Mouse (Mus musculus): ENCODE measurements at regions not wholly inside any gene's neighbourhood (a gene's known extent, or its start where the extent isn't known, plus 50 kb on each side); places are given as distances from the start of the nearest gene placed in this dataset.
A peak's percentile ranks its signal among the peaks of the same experiment; 100 is the strongest.
"Not testable (repeated sequence)": the region's sequence is repeated elsewhere in the genome, so short reads cannot be mapped to it uniquely, and the experiment has no call there.

DNA sequence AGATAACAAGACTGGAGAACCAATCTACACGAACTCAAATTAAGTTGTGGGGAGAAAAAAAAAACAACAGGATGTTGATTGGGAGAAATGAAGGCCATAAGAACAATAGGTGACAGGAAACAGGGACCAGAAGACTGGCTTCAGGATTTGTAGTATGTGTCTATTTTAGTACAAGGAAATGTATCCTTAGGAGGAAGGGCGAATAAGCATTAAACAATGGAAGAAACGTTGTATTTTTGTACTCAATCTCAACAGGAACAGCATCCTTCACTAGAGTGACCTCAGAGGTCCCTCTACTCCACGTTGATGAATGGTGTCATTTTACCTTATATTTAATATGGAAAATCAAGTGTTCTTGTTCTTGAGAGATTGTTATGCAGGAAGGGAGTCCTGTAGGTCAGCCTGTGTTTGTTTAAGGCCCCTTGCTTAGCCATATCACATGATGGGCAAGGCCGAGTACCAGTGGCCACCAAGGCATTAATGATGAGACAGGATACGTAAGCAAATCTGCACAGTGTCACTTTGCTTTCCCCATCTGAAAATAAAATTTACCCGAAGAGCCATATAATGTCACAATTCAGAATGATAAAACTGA is 832.0 kb downstream of the Diaph3 start:
- DNase-seq, result no peak

DNA sequence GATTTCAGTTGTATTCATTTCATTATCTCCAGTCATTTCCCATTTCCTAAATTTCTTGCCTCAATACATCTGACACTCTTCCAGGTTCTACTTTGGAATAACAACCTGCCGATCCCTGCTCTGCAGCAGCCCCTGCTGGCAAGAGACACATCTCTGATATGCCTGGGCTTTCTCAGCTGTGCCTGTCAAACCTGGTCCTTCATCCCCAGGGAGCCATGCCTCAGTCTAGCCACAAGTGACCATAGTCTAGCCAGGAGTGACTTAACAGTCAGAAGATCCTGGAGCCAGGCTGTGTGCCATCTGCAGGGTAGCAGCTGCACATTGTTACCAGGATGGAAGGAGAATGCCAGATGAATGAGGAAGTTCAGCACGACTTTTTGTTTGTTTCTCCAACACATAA is 833.2 kb downstream of the Diaph3 start:
- peak; percentile 66 for DNase-seq

DNA sequence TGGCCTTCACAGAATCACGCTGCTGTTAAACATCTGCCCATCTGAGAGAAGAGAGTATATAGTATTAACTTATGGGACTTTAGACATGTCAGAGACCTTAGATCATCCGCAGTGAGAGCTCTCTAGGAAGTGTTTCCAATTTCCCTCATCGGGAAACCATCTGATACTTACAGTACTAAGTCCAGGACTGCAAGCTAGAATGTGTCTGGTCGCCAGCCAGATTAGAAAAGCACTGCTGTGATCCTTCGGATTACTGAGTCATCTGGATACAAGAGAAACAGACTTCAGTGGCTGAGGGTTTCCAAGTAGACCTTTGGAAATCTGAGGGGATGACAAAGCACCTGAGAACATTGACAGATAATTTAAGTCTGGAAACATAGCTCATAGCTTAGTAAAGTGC is 839.4 kb downstream of the Diaph3 start:
- DNase-seq, result no peak

DNA sequence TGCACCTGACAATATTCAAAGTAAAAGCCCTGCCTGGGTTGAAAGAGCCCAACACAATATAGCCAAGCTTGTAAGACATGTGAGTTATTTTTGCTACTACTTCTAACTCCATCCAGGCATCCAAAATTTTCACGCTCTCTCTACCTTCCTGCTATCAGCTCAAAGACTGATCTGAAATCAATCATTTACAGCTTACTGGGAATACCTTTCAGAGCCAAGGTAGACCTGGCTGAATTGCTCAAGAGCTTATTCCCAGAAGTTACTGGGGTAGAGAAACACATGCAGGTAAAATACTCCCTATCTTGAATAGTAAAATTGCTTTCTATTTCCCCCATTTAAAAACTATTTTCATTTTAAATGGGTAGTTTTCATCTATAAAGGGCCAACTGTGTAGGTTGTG is 840.2 kb downstream of the Diaph3 start:
- DNase-seq, result no peak

DNA sequence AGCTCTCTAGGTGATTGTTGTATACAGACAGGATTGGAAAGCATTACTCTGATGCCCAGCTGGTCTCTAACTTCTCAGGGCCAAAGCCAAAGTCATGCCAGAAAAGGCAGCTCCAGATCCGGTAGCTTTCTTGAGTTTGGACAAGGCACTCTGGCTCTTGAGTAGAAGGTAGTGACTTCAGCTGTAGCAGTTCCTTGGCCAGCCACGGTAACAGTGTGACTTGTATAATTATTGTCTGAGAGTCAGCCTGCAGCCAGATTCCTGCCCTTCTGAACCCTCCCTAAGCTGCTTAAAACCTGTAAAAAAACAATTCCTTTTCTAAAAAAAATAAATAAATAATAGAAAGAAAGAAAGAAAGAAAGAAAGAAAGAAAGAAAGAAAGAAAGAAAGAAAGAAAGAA is 843.0 kb downstream of the Diaph3 start:
- no peak for DNase-seq

DNA sequence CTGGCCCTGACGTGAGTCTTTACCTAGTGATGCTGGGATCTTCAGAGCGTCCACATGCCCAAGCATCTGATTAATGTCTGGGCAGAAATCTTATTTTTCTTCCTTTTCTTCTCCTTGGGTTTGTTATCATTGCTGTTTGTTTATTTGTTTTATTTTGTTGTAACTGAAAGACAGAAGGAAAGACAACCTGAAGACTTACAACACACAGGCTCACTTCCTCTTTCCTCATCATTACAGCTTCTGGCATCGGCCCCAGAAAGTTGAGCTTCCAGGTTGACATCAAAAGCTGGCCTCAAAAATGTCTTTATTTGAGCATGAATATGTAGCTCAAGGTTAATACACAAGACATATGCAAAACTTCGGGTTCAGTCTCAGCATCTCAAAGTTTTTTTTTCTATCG is 846.4 kb downstream of the Diaph3 start:
- not testable (repeated sequence) for DNase-seq

DNA sequence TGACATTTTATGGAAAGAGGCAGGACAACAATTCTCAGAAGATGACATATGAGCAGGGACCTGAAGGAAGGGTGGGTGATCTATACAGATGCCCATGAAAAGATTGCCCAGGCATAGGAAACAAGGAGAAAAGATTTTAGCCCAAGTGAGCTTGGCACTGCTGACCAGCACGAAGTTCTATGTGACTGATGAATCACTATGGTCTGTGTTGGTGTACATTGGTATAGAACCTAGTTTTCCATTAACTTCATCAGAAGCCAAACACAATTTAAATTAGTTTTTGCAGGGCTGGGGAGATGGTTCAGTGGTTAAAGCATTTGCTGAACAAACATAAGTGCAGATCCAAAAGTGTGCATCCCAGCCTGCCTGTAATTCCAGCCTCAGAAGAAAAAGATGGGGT is 847.2 kb downstream of the Diaph3 start:
- no peak for DNase-seq

DNA sequence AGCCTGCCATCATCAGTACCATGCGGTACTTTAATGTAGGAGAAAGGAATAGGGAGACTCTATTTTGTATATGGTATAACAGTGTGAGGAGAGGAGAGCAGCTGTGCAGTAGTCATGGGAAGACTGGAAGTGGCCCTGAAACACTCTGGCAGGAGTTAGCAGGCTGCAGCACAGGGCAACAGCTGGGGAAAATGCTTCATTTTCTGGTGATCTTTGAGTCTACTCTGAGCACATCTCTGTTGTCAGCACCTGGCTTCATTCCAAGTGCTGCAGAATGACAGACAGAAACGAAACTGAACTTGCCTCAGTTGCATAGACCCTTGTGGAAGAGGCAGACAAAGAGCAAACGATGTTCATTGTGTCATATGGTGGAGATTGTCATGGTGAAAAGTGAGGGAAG is 847.7 kb downstream of the Diaph3 start:
- peak; percentile 6 for DNase-seq

DNA sequence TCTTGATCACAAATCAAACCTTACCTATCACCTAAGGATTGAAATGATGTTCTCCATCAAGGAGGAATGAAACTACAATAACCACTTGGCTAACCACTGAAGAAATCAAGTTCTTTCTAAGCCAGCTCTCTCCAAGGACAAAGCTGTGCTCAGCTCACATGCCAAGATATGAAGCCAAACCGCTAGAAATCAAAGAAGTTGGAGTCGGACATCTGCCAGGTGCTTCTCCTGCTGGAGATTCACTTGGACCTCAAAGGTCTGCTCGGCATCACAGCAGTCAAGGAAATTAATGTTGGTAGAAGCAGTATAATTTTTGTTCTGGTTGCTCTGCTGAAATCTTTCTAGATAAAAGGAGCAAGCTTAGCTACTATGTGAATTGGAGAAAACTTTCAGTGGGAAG is 850.5 kb downstream of the Diaph3 start:
- no peak for DNase-seq

DNA sequence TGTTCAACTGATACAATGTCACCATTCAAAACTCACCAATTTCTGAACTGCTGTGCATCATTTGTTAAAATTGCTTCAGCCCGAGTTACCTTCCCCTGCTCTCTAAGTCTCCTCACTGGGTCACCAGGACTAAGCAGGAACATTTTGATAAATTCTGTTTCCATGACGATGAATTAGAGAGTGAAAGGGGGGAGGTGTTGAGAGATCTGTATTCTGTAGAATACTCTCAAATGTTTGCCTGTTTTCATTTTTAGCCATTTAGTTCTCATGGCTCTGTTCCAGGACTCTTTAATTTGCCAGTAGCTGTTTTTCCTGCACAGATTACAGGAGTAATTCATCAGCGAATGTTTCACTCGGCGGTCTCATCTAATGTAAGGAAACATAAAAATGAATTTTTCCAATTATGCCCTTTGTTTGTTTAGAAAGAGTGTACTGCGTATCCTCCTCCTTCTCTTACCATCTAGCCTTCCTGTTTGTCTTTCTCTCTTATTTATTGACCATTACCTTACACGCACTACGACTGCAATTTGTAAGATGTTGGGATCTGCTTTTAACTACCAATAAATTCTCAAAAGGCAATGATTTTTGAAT is 879.3 kb downstream of the Diaph3 start:
- no peak for DNase-seq

DNA sequence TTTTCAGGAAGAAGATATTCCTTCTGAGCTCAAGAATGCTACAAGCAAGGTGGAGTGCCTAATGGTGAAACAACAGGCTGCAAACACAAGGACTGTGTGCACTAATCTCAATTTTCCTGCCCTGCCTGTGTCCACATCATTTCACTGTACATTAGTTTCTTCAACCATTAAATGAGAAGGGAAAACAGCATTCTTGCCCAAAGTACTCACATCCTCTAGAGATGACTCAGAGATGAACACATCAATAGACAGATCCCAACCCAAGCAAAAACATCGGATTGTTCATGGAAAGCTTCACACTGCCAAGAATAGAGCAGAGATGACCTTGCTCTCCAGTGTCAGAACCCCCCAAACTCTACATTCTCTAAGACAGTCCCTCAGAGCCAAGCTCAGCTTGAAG is 886.8 kb downstream of the Diaph3 start:
- no peak for DNase-seq

DNA sequence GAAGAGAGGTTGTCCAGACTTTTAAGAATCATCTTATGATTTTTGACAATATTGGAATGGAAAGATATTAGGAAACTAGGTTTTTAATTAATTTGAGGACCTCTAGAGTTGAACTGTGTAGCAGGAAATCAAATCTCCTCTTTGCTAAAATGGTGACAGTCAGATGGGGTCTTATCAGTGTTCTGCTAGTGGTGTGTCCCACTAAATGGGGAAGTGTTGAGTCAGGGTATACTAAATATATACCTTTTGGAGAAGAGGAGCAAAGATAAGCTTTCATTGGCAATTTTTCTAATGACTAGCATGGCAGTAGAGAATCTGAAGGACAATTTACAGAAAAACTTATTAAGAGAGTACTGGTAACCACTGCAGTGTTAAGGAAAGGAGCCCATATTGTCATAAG is 889.4 kb downstream of the Diaph3 start:
- DNase-seq, result no peak

DNA sequence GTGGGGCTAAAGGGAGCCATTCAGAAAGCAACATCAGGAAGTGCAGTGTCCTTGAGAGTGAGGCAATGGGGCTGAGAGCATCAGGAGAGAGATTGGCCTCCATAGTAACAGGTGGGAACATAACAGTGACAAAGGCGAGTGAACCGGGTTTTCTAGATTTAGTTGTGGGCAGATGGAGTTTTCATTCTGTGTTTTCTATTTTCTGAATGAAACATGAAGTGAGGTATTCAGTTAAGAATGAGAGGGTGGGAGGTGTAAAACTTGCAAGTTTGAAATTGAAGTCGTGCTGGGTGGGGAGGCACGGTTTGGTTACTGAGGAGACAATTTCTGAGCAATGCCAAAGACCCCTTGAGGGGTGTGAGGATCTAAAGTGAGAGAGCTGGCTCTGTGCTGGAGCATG is 893.3 kb downstream of the Diaph3 start:
- DNase-seq, result no peak

DNA sequence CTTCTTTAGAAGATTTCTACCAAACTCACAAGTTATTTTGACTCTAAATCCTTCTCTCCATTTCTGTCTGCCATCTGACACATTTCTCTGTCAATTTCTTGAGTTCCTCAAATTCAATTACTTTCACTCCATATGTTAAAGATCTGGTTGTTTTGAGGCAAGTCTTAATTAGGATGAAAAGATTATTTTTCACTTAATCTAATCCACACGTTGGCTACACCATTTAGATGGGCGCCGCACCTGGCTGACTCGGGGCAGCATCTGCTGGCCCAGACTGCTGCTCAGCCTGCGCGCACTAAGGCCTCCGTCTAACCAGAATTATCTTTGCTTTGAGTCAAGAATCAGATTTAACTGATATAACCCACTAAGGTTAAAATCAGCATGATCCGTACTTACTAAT is 894.3 kb downstream of the Diaph3 start:
- no peak for DNase-seq

DNA sequence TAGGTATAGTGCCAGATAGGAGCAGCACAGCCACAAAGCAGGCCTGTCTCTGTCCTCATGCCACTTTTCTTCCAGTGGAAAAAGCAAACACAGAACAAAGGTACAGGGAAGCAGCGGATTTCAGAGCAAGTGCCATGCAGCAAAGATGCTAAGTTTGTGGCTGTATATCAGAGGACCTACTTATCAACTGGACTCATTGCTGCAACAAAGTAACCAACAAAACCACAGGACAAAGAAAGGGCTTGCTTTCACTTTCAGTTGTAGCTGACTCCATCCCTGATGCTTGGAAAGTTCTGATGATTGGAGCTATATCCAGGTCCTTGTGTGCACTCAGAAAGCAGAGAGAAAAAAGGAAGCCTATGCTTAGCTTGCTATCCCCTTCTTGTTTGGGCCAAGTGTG is 897.4 kb downstream of the Diaph3 start:
- no peak for DNase-seq

DNA sequence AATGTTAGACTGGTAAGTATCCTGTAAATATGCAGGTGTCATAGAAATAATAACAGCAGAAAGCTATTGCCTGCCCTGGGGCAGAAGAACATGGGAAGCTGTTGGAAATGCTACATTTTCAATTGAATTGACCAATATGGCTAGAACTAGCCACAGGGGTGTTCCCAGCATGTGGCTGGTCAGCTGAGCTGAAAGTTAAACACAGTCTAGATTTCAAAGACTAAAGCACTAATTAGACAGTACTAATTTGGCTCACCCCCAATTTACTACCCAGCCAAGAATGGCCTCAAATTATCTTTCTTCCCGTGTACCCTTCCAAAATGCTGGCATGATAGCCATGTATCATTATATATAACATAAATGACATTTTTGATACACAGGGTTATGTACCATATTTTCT is 898.2 kb downstream of the Diaph3 start:
- DNase-seq, result no peak

DNA sequence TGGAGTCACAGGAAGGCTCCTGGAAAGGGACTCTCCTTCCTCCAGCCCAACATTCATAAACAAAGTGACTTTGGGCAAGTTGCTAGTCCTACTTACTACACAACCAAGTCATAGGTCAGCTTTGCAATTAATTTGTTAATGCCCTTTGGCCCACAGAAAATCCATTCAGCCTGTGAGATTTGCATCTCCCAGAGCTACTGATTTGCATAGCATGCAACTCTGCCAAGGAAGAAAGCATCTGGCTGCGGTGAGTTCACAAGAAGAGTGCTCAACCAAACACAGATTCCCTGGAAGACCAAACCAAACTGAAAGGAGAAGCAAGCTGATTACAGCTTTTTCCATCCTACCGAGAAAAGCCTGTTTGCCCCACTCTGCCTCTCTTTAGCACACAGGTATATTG is 901.9 kb downstream of the Diaph3 start:
- DNase-seq, result no peak

DNA sequence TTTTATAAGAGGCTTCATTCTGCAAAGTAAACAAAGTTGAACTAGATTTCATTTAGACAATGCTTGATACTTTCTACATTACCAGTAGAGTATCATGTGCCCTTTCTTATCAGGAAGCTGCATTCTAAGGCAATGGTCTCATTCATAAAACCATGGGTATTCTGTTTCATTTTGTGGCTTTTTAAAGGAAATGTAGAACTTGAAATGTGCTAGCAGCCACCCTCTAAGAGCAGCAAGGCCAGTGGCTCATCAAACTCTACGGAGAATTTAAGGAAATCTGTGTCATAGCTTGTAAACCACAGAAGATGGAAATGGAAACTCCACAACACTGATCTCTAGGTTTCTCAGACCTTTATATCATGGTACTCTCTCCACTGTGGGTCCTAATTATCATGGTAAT is 907.7 kb downstream of the Diaph3 start:
- DNase-seq, result no peak

DNA sequence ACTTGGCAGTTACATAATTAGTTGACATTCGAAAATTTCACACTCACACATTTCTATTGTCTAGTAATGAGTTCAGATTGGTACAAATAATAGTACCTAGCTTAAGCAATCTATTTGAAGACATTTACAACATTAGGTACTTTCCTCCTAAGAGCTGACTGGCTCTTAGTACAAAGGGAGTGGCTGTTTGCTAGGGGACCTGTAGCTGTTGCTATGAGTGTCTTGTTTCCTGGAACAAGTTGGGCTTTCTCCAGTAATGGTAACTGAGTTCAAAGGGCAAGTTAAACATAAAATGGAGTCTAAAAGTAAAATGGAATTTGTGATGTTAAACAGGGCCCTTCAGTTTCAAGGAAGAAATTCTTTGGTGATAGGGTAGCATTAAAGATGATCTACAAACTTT is 910.4 kb downstream of the Diaph3 start:
- no peak for DNase-seq

DNA sequence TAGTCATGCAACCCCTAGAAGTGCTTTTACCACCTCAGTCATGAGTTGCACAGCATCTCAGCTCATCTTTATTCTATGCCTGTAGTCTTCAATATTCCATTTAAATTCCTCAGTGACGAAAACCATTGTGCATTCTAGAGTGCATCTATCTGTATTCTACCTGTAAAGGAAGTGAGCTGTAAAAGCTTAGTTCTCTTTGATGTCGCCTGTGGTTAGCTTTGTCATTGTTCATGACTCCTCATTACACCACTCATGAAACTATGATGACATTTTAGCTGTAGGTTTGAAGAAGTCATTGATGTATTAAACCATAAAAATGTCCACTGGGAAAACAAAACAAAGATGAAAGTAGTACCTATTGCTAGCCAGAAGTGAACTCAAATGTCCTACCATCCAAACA is 911.3 kb downstream of the Diaph3 start:
- no peak for DNase-seq

DNA sequence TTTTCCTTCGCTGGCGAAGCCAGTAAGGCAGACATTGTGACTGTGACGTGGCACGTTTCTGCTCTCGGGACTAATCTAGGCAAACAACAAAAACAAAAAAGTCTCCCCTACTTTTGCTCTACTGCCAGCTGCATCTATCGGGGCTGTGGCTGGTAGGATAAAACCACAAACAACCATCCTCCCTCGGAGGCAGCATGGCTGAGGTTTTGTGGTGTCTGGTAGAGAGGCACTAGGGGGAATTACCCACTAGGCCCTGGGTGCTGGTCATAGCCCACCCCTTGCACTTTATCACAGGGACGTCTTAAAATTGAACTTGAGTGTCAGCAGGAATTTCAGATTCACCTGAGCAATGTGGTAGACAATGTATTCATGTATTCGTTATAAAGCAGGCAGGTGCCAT is 925.3 kb downstream of the Diaph3 start:
- no peak for DNase-seq

DNA sequence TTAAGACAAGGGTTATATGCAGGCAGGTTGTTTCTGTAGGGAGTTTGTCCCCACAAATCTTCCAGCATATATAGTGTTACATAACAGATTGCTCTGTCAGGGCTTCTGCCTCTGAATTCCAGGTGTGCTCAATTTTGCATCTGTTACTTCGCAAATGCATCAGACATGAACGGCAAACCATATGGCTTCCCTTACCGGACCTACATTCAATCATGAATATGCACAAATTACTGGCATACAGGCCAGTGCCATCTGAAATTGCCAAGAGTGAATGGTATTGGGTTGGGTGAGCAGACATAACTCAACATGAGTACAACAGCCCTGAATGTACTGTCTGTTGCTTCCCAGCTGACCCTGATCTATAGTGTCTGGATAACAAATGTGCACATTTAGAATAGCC is 929.4 kb downstream of the Diaph3 start:
- DNase-seq, result no peak

DNA sequence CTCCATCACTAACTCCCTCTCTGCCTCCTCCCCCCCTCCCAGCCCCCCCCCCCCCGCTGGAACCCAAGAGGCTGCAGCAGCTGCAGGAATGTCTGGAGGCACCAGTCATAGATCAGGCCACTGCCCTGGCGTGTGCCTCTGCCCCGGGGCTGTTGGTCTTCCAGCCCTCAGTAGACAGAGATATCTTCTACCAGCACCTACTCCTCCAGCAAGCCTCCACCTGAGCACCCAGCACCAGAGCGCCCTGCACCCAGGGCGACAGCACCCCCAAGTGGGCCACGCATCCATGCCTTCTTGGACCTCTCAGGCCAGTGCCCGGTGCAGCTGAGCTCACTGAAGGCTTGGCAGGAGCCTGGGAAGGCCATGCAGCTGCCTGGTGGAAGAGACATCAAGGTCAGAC is 936.5 kb downstream of the Diaph3 start:
- no peak for DNase-seq

DNA sequence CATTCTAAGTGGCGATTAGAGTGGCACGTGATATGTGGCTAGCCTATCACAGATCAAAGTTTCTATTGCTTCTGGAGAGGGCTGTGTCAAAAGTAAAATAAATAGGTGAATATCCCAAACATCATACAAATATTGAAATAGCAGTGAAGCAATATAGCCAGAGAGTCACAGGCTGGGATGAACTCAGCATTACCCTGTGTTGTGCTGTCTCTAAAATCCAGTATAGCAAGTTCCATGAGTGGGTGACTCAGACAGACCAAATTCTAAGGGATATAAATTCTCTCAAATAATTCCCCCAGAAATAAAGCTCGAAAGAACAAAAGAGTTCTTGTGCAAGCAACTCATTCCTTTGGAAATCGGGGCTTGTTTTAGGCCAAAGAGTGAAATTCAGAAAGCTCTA is 943.2 kb downstream of the Diaph3 start:
- no peak for DNase-seq

DNA sequence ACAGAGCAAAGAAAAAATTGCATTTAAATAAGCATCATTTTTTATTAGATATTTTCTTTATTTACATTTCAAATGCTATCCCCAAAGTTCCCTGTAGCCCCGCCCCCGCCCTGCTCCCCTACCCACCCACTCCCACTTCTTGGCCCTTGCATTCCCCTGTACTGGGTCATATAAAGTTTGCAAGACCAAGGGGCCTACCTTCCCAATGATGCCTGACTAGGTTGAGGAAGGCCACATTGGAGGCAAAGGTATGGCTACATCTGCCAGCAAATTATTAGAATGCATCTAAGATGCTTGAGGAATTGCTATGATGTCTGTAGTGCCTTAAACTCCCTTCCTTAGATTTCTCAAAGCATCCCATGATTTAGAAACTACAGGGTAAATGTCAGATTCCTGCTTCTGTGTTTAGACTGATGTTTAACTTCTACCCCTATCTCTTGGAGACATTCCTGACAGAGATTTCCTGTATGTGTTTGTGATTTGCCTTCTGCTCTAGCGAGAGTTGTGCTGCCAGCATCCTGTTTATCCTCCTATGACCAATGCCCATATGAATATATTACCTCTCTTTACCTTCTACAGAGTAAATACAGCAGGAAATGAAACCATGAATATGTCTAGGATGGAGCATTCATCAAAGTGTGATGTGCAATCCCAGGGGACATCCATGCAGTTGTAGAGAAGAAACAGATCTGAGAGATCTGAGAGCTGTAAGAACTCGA is 956.2 kb downstream of the Diaph3 start:
- DNase-seq, result no peak
